Mouse (Mus musculus) midbrain, embryonic 11.5 days (tissue): ENCODE data around the gene Hoxa5. TPM values are rescaled to one million over a fixed set of nuclear protein-coding genes. Genes with fewer than 3 reads are reported as not detected.

Experiments used
- ATAC-seq: fragments of 200-750 bp; cut with Nextera tagmentation; 2 replicates; pipeline ENCODE4 v1.8.0; 2017; ENCODE audit warnings: moderate TSS enrichment, moderate library complexity; ENCODE audit not compliant: low FRiP score
- DNase-seq: peaks from one replicate; pipeline ENCODE4 v3.0.0; 2015; ENCODE audit warnings: low spot score; ENCODE audit errors: missing footprints
- H3K27ac ChIP-seq: fragments of 300-500 bp; sonication (generic); 2 replicates; pipeline ENCODE4 v1.5.1; 2014; ENCODE audit warnings: low read depth, low read length
- H3K27me3 ChIP-seq: fragments of 300-500 bp; sonication (generic); 2 replicates; pipeline ENCODE4 v1.6.1; 2014; ENCODE audit warnings: mild to moderate bottlenecking, low read length, moderate library complexity, mixed read lengths; ENCODE audit not compliant: control insufficient read depth, insufficient read depth
- H3K36me3 ChIP-seq: fragments of 300-500 bp; sonication (generic); 2 replicates; pipeline ENCODE4 v1.6.1; 2014; ENCODE audit warnings: mild to moderate bottlenecking, low read length, moderate library complexity, mixed read lengths; ENCODE audit not compliant: control insufficient read depth, insufficient read depth
- H3K4me1 ChIP-seq: fragments of 300-500 bp; sonication (generic); 2 replicates; pipeline ENCODE4 v1.6.1; 2014; ENCODE audit warnings: low read length; ENCODE audit not compliant: control insufficient read depth, insufficient read depth
- H3K4me2 ChIP-seq: fragments of 300-500 bp; sonication (generic); 2 replicates; pipeline ENCODE4 v1.6.1; 2014; ENCODE audit warnings: mild to moderate bottlenecking, moderate library complexity
- H3K4me3 ChIP-seq: fragments of 300-500 bp; sonication (generic); 2 replicates; pipeline ENCODE4 v1.5.1; 2014; ENCODE audit warnings: low read depth, low read length
- H3K9ac ChIP-seq: fragments of 300-500 bp; sonication (generic); 2 replicates; pipeline ENCODE4 v1.6.1; 2014; ENCODE audit warnings: low read length
- H3K9me3 ChIP-seq: fragments of 300-500 bp; sonication (generic); 2 replicates; pipeline ENCODE4 v1.6.1; 2016; ENCODE audit warnings: low read length; ENCODE audit not compliant: control insufficient read depth
- WGBS: fragments of 180-500 bp; shearing (Covaris S2); extraction: QIAGEN DNeasy Blood & Tissue Kit; methylation state at CpG from one replicate; pipeline ENCODE4 v1.1.7; 2014; 5-methylcytosine and 5-hydroxymethylcytosine counted together
- polyA plus RNA-seq: library from polyadenylated mRNA; unstranded; fragments of >200 nt; fragmentation: Nextera tagmentation; extraction: Ambion mirVana; gene quantifications from 2 replicates; pipeline ENCODE4 v1.2.1, GENCODE M21; 2014

Gene Hoxa5
- not detected in 2 replicates for polyA plus RNA-seq

GRCm38 (mm10) chr6:52204050-52204752 lies at the start of gene Hoxa5:
Gene Hoxa5, minus strand, starts transcription at chr6:52204587.
- ATAC-seq (no peak), DNase-seq (peak; percentile 97)
- Histone ChIP-seq H3K36me3 (no peaks in the 10 kb centered on the region), H3K4me2 (peak within 1 kb of the TSS; percentile 22), H3K9ac (no peak within 1 kb of the TSS), H3K4me3 (peak within 1 kb of the TSS; percentile 10), H3K27me3 (peaks cover 100% of the 10 kb centered on the region), H3K4me1 (peaks cover 7% of the 10 kb centered on the region), H3K27ac (no peak within 1 kb of the TSS), H3K9me3 (no peaks in the 10 kb centered on the region)
- under 1% methylated on average over 65 of the region's 65 CpGs for WGBS

GRCm38 (mm10) chr6:52253511-52254500 lies 49.4 kb upstream of the Hoxa5 start:
- peak; percentile 98 for DNase-seq
- H3K9ac ChIP-seq: no peak overlapping the region

GRCm38 (mm10) chr6:52252775-52253376 lies 48.5 kb upstream of the Hoxa5 start:
- 2% methylated on average over 35 of the region's 35 CpGs for WGBS
- peak; percentile 95 for DNase-seq
- no peak overlapping the region for H3K4me3 ChIP-seq

More at GRCm38 (mm10) chr6:52253511-52254500, 49.4 kb upstream of the Hoxa5 start:
- Histone ChIP-seq H3K4me3 (no peak overlapping the region), H3K27ac (no peak overlapping the region), H3K36me3 (no peaks in the 10 kb centered on the region), H3K4me1 (no peaks in the 10 kb centered on the region), H3K27me3 (peaks cover 96% of the 10 kb centered on the region), H3K9me3 (no peaks in the 10 kb centered on the region), H3K4me2 (no peak overlapping the region)
- WGBS: under 1% methylated on average over 59 of the region's 59 CpGs
- ATAC-seq: no peak

GRCm38 (mm10) chr6:52252016-52252774 lies 47.8 kb upstream of the Hoxa5 start:
- Histone ChIP-seq H3K4me2 (no peak overlapping the region), H3K4me3 (no peak overlapping the region), H3K9me3 (no peaks in the 10 kb centered on the region), H3K4me1 (no peaks in the 10 kb centered on the region), H3K36me3 (no peaks in the 10 kb centered on the region), H3K9ac (no peak overlapping the region), H3K27ac (no peak overlapping the region), H3K27me3 (peaks cover 98% of the 10 kb centered on the region)
- 2% methylated on average over 24 of the region's 24 CpGs for WGBS
- ATAC-seq (no peak), DNase-seq (peak; percentile 97)

More at GRCm38 (mm10) chr6:52252775-52253376, 48.5 kb upstream of the Hoxa5 start:
- H3K36me3 ChIP-seq: no peaks in the 10 kb centered on the region
- H3K4me2 ChIP-seq: no peak overlapping the region
- no peak for ATAC-seq
- peaks cover 96% of the 10 kb centered on the region for H3K27me3 ChIP-seq
- no peak overlapping the region for H3K9ac ChIP-seq
- no peak overlapping the region for H3K27ac ChIP-seq
- no peaks in the 10 kb centered on the region for H3K4me1 ChIP-seq
- no peaks in the 10 kb centered on the region for H3K9me3 ChIP-seq

- Histone ChIP-seq H3K9ac (no peak overlapping the region), H3K9me3 (no peaks in the 10 kb centered on the region), H3K4me1 (no peaks in the 10 kb centered on the region), H3K27me3 (peaks cover 100% of the 10 kb centered on the region), H3K36me3 (no peaks in the 10 kb centered on the region), H3K27ac (no peak overlapping the region), H3K4me2 (no peak overlapping the region), H3K4me3 (no peak overlapping the region)
- DNase-seq (peak; percentile 93), ATAC-seq (no peak)
- WGBS: 12% methylated on average over 7 of the region's 7 CpGs
These were observed 46.9 kb upstream of the Hoxa5 start for GRCm38 (mm10) chr6:52251177-52251879.

GRCm38 (mm10) chr6:52249826-52250225 lies 45.4 kb upstream of the Hoxa5 start:
- H3K27ac ChIP-seq: no peak overlapping the region
- H3K4me3 ChIP-seq: no peak overlapping the region
- H3K27me3 ChIP-seq: peaks cover 100% of the 10 kb centered on the region
- ATAC-seq: no peak
- no peaks in the 10 kb centered on the region for H3K9me3 ChIP-seq
- H3K4me2 ChIP-seq: no peak overlapping the region
- WGBS: 0% methylated on average over 4 of the region's 4 CpGs
- H3K4me1 ChIP-seq: no peaks in the 10 kb centered on the region
- no peak overlapping the region for H3K9ac ChIP-seq
- DNase-seq: no peak
- H3K36me3 ChIP-seq: no peaks in the 10 kb centered on the region

- Histone ChIP-seq H3K9ac (no peak overlapping the region), H3K4me1 (no peaks in the 10 kb centered on the region), H3K4me2 (no peak overlapping the region), H3K27me3 (peaks cover 100% of the 10 kb centered on the region), H3K4me3 (no peak overlapping the region), H3K36me3 (no peaks in the 10 kb centered on the region), H3K9me3 (no peaks in the 10 kb centered on the region), H3K27ac (no peak overlapping the region)
- DNase-seq (no peak), ATAC-seq (no peak)
- WGBS: 1% methylated on average over 15 of the region's 16 CpGs
These were observed 45.0 kb upstream of the Hoxa5 start for GRCm38 (mm10) chr6:52249415-52249738.
